Mouse (Mus musculus) heart, adult 2 months (tissue): ENCODE measurements at regions not wholly inside any gene's neighbourhood (a gene's known extent, or its start where the extent isn't known, plus 50 kb on each side); places are given as distances from the start of the nearest gene placed in this dataset.

Experiments used
- CTCF ChIP-seq: fragments of 200-600 bp; IDR thresholded peaks from 2 replicates; pipeline ENCODE4 v1.8.1; 2022; ENCODE audit warnings: antibody characterized with exemption, mild to moderate bottlenecking, moderate library complexity
- EP300 ChIP-seq: fragments of 200-500 bp; IDR thresholded peaks from 2 replicates; pipeline ENCODE4 v1.6.1; 2011; ENCODE audit warnings: low read depth, low read length, control low read depth; ENCODE audit not compliant: insufficient read depth
- POLR2A ChIP-seq: fragments of 200-500 bp; IDR thresholded peaks from 2 replicates; pipeline ENCODE4 v1.6.1; 2011; ENCODE audit warnings: mild to moderate bottlenecking, low read depth, low read length, control low read depth; ENCODE audit not compliant: insufficient read depth

- no peak for TF ChIP-seq POLR2A
- TF ChIP-seq CTCF = no peak
- no peak for TF ChIP-seq EP300
These were observed 242.5 kb downstream of the 3110018I06Rik start for GRCm38 (mm10) chr12:107730940-107731339.
